Mouse (Mus musculus): ENCODE measurements around the gene Creb3l2. TPM values are rescaled to one million over a fixed set of nuclear protein-coding genes. Genes with fewer than 3 reads are reported as not detected.

The Creb3l2 gene
- polyA plus RNA-seq, 1 experiment from 2014 or later, result 9.4 TPM

Other genes with a start within 250 kb of the Creb3l2 start
- gene Dgki, start 142.0 kb downstream of the Creb3l2 start, polyA plus RNA-seq (2016; fragmentation: Nextera tagmentation; extraction: Ambion mirVana), result 4.3 and 4.9 TPM in 2 replicates
- not detected in 2 replicates for gene Akr1d1, start 88.0 kb upstream of the Creb3l2 start, polyA plus RNA-seq (2016; fragmentation: Nextera tagmentation; extraction: Ambion mirVana)

All from neural tube, embryonic 12.5 days (tissue).